Mouse (Mus musculus): Measurements from ENCODE around the gene Olfr1154.

The Olfr1154 gene

DNA sequence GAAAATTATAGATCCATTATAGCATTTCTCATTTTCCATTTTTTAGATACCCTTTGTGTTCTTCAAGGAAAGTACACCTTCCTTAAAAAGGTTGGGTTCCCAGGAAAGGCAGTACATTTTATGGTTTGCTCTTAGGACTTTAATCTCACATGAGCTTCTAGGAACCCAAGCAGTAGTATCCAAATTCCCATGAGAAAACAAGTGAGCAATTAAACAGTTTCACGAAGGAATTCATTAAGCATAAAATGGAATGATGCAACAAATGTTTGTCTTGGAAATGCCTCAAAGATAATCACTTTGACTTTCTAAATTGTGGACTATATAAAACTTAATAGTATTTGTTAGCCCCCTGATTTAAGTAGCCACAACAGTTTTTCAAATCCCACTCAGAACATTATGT, at the start of gene Olfr1154:
Gene Olfr1154 (minus strand): TSS at position 101 of the 400 bp plus-strand sequence.
- no peak for DNase-seq (ENCODE audit: low spot score)

DNA sequence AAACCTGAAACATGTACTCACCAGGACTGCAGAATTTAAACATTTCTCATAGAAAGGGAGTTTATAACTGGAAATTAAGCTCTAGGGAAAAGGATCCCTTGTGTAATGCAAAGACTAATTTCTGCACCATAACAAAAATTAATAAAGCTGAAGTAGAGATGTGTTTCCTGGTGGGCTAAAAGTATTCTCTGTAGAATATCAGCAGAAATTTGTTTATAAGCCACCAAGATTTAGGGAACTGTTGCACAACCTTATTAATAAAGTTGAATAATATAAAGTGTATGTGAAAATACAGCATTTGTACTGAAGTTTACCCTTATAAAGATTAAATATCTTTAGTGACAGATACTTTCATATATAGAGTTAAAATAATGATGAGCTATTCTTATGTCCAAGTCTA, 48.0 kb upstream of the Olfr1154 start, which contains the start of gene Olfr1156:
Gene Olfr1156 (minus strand): TSS at position 101 of the 400 bp plus-strand sequence.
- DNase-seq (ENCODE audit: low spot score) = no peak

DNA sequence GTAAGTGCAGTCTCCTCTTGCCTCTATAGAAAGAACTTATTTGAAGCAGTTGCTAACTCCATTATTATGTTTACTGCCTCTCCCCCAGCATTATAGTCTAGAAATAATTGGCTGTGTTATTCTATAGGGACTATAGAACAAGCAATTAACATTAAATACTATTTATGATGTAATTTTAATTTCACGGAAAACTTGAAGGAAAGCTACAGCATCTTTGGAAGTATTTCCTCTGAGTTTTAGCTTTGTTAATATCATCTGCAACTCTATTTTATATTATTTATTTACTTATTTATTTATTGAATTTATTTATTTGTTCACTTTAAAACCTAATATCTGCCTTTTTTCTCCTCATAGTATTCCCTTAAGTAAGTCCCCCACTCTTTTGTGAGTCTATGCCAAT, 40.1 kb upstream of the Olfr1154 start, which contains the start of gene Olfr1155:
Gene Olfr1155 (minus strand): TSS at position 101 of the 400 bp plus-strand sequence.
- DNase-seq (ENCODE audit: low spot score) = no peak

DNA sequence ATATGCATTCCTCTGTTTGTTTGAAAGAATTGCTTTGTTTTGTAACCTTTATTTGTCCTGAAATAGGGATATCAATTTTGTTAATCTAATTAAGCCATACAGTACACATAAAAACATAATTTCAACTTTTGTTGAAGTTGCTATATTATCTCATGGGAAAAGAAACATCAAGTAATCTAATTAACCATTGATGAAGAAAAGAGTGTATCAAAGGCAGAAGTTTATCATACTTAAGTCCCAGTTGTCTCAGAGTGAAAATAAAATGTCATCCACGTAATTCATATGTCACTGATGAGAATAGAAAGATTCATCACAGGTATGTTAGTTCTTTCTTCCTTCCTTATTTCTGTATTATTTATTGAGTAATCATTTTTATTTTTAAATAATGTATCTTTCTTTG, 10.3 kb downstream of the Olfr1154 start, which contains the start of gene Olfr1153:
Gene Olfr1153 (plus strand): TSS at position 301 of the 400 bp plus-strand sequence.
- no peak for DNase-seq (ENCODE audit: low spot score)

DNA sequence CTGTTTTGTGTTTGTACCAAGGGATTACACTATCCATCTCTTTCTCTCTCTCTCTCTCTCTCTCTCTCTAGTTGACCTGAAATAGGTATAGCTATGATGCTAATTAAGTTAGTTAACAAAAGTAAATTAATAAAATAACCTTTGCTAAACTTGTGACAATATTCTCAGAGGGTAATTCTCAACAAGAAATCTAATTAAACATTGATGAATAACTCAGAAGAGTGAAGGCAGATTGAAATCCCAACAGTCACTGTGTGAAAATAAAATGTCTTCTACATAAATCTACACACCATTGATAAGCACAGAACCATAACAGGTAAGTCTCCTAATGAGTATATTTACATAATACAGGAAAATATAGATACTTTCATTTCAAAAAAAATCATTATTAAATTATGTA, 38.8 kb downstream of the Olfr1154 start, which contains the start of gene Olfr1152:
Gene Olfr1152 (plus strand): TSS at position 301 of the 400 bp plus-strand sequence.
- no peak for DNase-seq (ENCODE audit: low spot score)

DNA sequence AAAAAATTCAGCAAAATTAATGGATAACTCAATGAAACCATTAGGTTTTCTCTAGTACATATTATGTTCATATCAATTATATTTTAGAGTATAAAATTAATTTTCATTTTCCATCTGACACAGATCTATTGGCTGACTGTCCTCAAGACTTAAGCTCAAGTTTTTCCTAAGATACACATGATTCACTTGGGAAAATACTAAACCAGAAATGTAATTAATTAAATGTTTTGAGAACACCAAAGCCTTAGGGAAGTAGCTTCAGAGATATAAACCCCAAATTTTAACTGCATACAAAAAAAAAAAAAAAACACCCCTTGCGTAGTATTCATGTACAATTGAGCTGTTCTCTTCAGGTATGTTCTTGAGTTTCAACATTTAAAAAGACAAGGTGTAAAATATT, 49.4 kb downstream of the Olfr1154 start, which contains the start of gene Olfr1151:
Gene Olfr1151 (plus strand): TSS at position 301 of the 400 bp plus-strand sequence.
- no peak for DNase-seq (ENCODE audit: low spot score)
